Mouse (Mus musculus): ENCODE measurements at regions not wholly inside any gene's neighbourhood (a gene's known extent, or its start where the extent isn't known, plus 50 kb on each side); places are given as distances from the start of the nearest gene placed in this dataset.

DNA sequence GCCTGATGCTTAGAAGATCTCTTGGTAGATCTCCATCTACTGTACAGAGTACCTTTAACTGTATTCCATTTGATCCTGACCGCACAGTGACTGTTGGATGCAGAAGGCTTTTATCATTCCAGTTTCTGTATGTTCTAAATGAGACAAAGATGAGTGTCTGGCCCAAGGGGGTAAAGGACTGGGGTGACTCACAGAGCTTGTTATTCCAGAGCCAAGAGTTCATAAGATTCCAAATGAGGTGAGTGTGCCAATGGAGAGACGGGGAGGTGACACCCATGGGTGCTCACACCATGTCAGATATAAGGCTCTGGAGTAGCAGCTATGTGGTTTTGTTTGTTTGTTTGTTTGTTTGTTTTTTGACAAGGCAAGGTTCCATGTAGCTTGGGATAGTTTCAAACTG lies 54.8 kb upstream of the Lclat1 start:
- no peak for DNase-seq

DNA sequence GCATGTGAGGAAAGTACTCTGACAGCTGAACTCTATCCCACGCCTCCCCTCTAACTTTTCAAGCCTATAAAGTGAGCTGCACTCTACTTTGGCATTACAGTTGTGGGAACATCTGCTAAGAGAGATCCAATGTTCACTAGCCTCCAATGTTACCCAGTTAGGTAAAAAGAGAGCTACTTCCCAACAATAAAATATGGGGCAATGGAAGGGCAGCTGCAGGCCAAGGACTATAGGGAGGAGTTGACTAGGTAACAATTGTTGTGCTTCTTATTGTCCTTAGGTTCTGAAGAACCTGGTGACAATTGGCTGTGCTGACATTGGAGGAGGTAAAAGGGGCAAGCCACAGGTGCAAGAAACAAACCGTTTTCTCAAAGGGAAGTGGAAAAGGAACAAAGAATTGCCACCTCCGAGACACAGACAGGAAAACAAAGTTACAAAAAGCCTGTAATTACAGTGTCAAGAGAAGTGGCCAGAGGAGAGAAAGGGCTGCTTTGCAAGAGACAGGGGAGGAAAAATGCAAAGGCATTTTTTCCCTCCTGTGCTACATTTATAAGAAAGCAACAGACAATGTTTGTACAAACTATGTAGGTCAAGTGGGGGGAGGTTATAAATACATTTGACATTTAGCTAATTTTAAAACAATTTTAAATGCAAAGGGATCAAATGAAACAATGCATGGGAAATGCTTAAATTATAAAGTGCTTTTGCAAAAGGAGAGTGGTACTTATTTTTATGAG lies 54.1 kb upstream of the Lclat1 start:
- no peak for DNase-seq

DNA sequence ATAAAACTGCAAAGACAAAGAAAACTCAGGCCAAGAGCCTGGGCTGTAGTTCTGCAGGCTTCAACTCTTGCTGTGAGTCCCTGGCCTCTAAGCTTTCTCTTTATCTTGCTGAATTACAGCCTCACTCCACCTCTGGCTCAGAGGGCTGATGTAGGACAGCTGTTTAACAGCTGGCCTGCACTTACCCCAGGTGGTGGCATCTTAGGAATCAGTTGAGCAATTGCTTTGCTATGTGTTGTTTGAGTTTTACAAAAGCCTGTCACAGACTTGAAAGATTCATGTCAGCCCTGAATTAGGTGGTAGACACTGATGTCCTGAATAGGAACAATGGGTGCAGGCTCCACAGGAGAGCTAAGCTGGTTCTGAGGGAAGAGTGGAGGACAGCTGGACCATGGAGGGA lies 53.6 kb upstream of the Lclat1 start:
- DNase-seq = no peak

DNA sequence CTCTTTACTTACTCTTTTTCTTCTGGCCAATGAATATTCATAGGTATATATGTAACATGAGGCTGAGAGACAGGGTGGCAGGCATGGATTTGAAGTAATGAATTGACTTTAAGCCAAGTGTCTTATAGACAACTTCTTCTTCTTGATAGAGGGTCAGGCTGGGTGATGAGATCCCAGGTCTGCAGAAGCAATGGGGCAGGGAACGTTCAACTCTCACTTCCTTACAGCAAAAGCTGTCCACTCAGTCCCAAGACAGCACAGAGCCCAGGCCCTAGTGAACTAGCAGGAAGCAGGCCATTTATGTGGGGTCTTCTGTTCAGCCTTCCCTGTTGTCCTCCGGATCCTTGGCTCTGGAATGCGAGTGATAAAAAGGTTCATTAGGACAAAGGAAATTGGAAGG lies 52.6 kb upstream of the Lclat1 start:
- no peak for DNase-seq

DNA sequence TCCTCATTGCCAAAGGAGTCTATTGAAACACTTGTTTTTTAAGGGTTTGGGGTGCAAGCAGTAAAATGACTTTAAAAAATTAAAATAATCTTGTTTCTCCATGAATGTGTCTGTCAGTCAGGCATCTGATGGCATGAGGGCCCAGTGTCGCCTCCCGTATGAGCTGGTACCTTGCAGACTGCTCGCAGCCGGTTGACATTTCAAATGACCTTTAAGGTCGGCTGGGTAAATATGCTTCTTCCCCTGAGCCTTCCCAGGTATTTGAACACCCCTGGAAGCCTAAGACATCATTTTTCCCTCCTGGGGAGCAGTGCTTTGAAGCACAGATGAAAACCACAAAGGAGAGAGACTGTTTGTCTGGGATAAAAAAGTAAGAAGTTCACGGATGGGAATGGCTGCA lies 52.2 kb upstream of the Lclat1 start:
- no peak for DNase-seq

DNA sequence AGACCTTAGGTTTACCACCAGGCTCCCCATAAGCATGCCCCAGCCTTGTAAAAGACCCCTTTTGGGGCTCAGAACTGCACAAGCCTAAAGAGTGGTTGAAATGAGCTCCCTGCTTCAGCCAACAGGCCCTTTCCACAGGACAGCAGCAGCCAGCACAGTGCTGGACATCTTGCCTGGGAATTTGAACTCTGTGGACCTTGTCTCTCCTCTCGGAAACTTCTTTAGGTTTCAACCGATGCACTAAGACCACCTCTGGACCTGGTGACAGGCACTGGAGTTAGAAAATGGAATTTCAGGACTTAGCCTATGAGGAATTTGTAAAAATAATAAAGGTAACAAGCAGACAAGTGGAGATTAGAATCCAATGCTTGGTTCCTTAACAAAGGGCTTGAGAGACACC lies 51.2 kb upstream of the Lclat1 start:
- DNase-seq = no peak
